Mouse (Mus musculus) cortical plate, adult 2 months (tissue): ENCODE measurements around the gene Top2a.

Experiments used
- CTCF ChIP-seq: fragments of 200-500 bp; IDR thresholded peaks from 2 replicates; pipeline ENCODE4 v1.5.1; 2011; ENCODE audit warnings: mild to moderate bottlenecking, control low read depth, low read length; ENCODE audit not compliant: insufficient read depth; ENCODE audit errors: extremely low read depth
- POLR2A ChIP-seq: fragments of 200-500 bp; IDR thresholded peaks from 2 replicates; pipeline ENCODE4 v1.6.1; 2011; ENCODE audit warnings: mild to moderate bottlenecking, low read length, control low read depth; ENCODE audit not compliant: insufficient read depth; ENCODE audit errors: extremely low read depth

GRCm38 (mm10) chr11:98947969-98948569, 75.9 kb downstream of the Top2a start:
- TF ChIP-seq CTCF = no peak
- no peak for TF ChIP-seq POLR2A
